Mouse (Mus musculus): ENCODE results near the gene Lrch1. TPM values are rescaled to one million over a fixed set of nuclear protein-coding genes. Genes with fewer than 3 reads are reported as not detected.
A peak's percentile ranks its signal among the peaks of the same experiment; 100 is the strongest.

Gene Lrch1
- polyA plus RNA-seq, 1 experiment from 2014 or later: 6.5 TPM

DNA sequence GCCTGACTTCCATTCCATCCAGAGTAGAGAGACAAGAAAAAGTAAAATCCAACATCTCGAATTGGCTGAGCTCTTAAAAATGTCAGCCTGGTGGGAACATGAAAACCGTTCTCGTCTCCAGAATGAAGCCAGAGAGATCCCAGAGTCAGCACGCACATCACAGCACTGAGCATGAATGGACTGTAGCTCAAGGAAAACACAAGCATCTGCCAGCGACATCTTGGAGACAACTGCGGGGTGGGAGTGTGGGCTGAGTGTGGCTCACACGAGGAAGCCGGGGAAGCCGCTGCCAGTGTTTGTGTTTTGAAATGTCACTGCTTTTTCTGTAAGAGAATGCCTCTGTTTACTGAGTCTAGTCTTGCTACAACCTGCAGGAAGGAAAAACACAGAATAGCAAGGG lies 32.7 kb downstream of the Lrch1 start:
- Histone ChIP-seq H3K4me3 (no peak overlapping the region), H3K36me3 (replicated peaks) (no peaks in the 10 kb centered on the region), H3K27ac (no peak overlapping the region), H3K9me3 (no peaks in the 10 kb centered on the region), H3K27me3 (ENCODE audit: poor library complexity, severe bottlenecking) (no peaks in the 10 kb centered on the region), H3K4me1 (peaks cover 12% of the 10 kb centered on the region)
- 85% methylated on average over 9 of the region's 9 CpGs for WGBS
- no peak for DNase-seq (ENCODE audit: extremely low spot score, low spot score)

DNA sequence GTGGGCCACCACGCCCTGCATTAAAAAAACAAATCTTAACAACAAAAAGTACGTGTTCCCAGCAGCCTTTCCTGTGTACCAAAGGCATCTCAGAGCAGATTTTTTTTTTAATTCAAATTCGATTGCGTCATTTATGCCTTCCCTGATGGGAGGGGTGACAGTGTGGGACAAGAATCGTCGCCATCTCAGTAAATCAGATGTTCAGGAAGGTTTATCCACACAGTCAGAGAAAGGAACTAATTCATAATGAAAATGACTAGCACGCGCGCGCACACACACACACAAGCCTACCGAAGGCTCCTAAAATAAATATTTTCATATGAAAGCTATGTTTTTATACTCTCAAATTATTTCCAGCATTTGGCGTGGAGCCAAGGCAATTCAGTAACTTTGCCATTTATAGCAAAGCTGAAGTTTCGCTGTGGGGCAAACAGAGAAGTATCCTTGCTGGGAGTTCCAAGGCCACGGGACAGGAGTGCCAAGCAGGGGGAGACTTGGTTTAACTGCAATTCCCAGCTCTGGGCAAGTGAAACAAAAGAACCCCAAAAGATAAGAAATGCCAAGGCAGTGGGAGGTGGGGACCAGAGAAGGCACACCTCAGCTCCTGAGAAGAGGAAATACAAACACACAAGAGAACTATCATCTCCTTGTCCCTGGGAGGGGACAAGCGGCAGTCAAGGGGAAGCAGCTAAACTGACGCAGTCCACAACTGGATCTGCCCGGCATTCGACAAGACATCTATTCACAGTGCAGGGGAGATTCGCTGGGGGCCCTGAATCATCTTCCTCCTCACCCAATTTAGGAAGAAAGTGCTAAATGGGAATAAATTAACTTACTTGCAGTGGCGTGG lies 34.1 kb downstream of the Lrch1 start:
- H3K9me3 ChIP-seq: no peaks in the 10 kb centered on the region
- H3K4me1 ChIP-seq: peaks cover 12% of the 10 kb centered on the region
- no peaks in the 10 kb centered on the region for H3K36me3 ChIP-seq (replicated peaks)
- H3K27me3 ChIP-seq (ENCODE audit: poor library complexity, severe bottlenecking): no peaks in the 10 kb centered on the region
- no peak for DNase-seq (ENCODE audit: extremely low spot score, low spot score)
- 90% methylated on average over 20 of the region's 20 CpGs for WGBS
- H3K4me3 ChIP-seq: no peak overlapping the region
- H3K27ac ChIP-seq: no peak overlapping the region

DNA sequence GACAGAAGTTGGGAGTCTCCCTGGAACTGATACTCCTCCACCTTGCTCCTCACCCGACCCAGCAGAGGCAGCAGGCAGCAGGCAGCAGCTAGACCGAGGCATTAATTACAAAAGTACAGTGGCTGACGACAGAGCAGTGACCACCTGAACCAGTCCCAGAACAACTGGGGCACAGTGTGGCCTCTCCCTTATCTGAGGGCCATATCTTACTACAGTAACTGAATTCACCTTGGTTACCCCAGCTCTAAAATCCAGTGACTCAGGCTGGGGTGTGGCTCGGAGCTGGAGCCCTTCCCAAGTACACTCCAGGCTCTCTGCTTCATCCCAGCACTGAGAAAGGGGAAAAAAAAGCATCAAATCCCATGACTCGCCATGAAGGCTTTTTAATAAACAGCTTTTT lies 37.3 kb downstream of the Lrch1 start:
- no peak overlapping the region for H3K4me3 ChIP-seq

DNA sequence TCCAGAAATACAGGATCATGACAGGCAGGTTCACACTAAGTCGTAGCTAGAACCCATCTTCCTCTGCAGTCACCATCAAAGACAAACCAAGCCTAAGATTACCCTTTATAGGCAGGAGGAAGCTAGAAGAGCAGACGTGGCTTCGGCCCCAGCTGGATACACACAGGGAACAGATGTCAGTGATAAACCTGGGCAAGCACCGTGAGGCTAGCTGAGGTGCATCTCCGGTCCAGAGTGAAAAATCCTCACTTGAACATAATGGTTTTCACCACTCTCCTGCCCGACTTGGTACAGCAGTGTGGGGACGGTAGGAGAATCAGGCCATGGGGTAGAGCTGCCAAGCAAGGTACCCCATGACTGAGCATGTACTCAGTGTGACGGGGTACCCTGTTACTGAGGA lies 38.7 kb downstream of the Lrch1 start:
- no peak for DNase-seq (ENCODE audit: extremely low spot score, low spot score)
- WGBS: 87% methylated on average over 8 of the region's 8 CpGs

More for the DNA sequence above, 37.3 kb downstream of the Lrch1 start:
- Histone ChIP-seq H3K4me1 (peaks cover 4% of the 10 kb centered on the region; the same call in 1 of the 2 replicates), H3K36me3 (replicated peaks) (no peaks in the 10 kb centered on the region), H3K27ac (no peak overlapping the region), H3K9me3 (no peaks in the 10 kb centered on the region), H3K27me3 (ENCODE audit: poor library complexity, severe bottlenecking) (no peaks in the 10 kb centered on the region)
- 76% methylated on average over 5 of the region's 5 CpGs for WGBS
- no peak for DNase-seq (ENCODE audit: extremely low spot score, low spot score)

DNA sequence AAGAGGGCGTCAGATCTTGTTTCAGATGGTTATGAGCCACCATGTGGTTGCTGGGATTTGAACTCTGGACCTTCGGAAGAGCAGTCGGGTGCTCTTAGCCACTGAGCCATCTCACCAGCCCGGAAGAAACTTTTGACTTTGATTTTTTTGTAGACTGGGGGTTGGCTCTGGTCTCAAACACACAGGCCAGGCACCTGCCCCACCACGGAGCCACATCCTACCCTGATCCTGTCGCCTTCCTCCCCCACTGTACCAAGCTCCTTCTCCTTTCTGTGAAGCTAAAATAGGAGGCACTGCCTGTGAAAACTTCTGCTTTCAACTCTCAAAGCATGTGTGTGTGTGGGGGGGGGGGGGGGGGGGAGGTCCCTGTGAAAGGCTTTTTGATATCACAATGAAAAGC lies 39.4 kb downstream of the Lrch1 start:
- H3K36me3 ChIP-seq (replicated peaks): no peaks in the 10 kb centered on the region
- H3K4me3 ChIP-seq: no peak overlapping the region
- WGBS: 91% methylated on average over 6 of the region's 6 CpGs
- DNase-seq (ENCODE audit: extremely low spot score, low spot score): no peak
- H3K9me3 ChIP-seq: no peaks in the 10 kb centered on the region
- H3K27ac ChIP-seq: no peak overlapping the region
- H3K4me1 ChIP-seq: peaks cover 4% of the 10 kb centered on the region; the same call in 1 of the 2 replicates
- H3K27me3 ChIP-seq (ENCODE audit: poor library complexity, severe bottlenecking): no peaks in the 10 kb centered on the region

More for the DNA sequence above, 38.7 kb downstream of the Lrch1 start:
- 0 out of 2 replicates have a peak overlapping the region, but pooled peaks have one; percentile 20 for H3K27ac ChIP-seq
- H3K4me3 ChIP-seq: no peak overlapping the region
- peaks cover 4% of the 10 kb centered on the region; the same call in 1 of the 2 replicates for H3K4me1 ChIP-seq
- no peaks in the 10 kb centered on the region for H3K27me3 ChIP-seq (ENCODE audit: poor library complexity, severe bottlenecking)
- H3K9me3 ChIP-seq: no peaks in the 10 kb centered on the region
- no peaks in the 10 kb centered on the region for H3K36me3 ChIP-seq (replicated peaks)

DNA sequence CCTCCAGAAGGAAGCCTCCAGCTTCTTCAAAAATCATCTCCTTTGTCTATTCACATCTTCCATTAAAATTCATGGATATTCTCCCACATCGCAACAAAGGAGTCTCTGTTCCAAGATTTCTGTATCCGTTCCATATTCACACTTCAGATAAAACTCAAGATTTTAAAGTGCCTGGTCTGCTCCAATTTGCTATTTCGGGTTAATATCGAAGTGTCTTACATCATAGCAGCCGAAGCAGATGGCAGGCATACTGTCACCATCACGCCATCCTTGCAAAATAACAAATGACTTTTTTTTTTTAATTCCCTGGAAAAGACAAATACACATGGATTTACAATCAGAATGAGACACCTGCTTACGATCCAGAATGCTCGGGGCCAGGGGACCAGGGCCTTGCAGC lies 40.0 kb downstream of the Lrch1 start:
- peaks cover 4% of the 10 kb centered on the region; the same call in 1 of the 2 replicates for H3K4me1 ChIP-seq
- no peaks in the 10 kb centered on the region for H3K27me3 ChIP-seq (ENCODE audit: poor library complexity, severe bottlenecking)
- H3K36me3 ChIP-seq (replicated peaks): no peaks in the 10 kb centered on the region
- 94% methylated on average over 8 of the region's 8 CpGs for WGBS
- H3K27ac ChIP-seq: no peak overlapping the region
- no peak for DNase-seq (ENCODE audit: extremely low spot score, low spot score)
- no peaks in the 10 kb centered on the region for H3K9me3 ChIP-seq
- no peak overlapping the region for H3K4me3 ChIP-seq

DNA sequence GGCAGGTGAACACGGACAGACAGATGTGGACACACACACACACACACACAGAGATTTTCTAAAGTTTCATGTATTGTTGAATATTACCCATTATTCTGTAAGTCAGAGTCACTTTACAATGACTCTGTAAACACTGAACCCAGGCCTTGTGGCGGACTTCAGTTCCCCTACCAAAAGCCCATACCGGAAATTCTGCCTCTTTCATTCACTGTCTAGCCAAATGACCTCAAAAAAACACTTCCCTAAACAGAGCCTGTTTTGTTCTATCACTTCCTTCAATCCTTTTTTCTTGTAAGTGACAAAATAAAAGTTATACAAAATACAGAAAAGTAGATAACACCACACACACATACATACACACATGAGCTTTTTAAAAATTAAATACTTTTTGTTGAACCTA lies 41.7 kb downstream of the Lrch1 start:
- 93% methylated on average over 3 of the region's 3 CpGs for WGBS
- no peaks in the 10 kb centered on the region for H3K36me3 ChIP-seq (replicated peaks)
- H3K4me3 ChIP-seq: no peak overlapping the region
- H3K9me3 ChIP-seq: no peaks in the 10 kb centered on the region
- no peak overlapping the region for H3K27ac ChIP-seq
- peaks cover 4% of the 10 kb centered on the region; the same call in 1 of the 2 replicates for H3K4me1 ChIP-seq
- H3K27me3 ChIP-seq (ENCODE audit: poor library complexity, severe bottlenecking): no peaks in the 10 kb centered on the region
- DNase-seq (ENCODE audit: extremely low spot score, low spot score): no peak

DNA sequence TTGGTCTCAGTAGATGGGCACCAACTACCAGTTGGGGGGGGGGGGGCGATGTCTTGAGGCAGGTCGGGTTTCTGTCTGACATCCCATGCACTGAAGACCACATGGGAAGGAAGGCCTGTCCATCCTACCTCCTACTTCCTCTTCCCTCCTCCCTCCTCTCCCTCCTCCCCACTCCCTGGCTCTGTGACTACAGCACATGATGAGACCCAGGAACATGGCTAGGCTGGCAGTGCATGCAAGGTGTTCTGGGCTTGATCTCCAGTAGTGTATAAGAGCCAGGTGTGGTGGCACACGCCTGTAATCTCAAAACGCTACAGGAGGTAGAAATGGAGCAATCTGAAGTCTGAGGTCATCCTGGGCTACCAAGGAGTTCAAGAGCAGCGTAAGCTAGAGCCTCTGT lies 43.2 kb downstream of the Lrch1 start:
- DNase-seq (ENCODE audit: extremely low spot score, low spot score): no peak
- Histone ChIP-seq H3K27me3 (ENCODE audit: poor library complexity, severe bottlenecking) (no peaks in the 10 kb centered on the region), H3K36me3 (replicated peaks) (no peaks in the 10 kb centered on the region), H3K27ac (no peak overlapping the region), H3K9me3 (no peaks in the 10 kb centered on the region), H3K4me1 (peaks cover 7% of the 10 kb centered on the region), H3K4me3 (no peak overlapping the region)
- WGBS: 89% methylated on average over 5 of the region's 5 CpGs

DNA sequence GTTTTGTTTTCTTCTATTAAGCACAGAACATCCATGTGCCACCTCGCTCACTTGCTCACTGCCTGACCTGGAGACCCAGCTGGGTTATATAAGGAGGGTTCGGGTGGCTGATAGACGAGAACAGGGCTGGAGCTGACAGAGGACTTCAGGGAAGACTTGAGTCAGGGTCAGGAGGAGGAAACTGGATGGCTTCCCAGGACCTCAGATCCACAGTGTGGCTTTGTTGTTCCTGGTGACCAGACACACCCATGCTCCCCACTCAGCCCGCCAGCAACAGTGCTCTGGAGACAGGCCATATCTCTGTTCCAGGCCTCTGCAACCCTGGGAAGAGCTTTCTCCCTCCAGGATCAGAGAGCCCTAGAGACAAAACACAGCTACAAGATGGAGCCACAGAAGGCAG lies 44.6 kb downstream of the Lrch1 start:
- H3K4me1 ChIP-seq: peaks cover 7% of the 10 kb centered on the region
- WGBS: 84% methylated on average over 4 of the region's 4 CpGs
- no peak for DNase-seq (ENCODE audit: extremely low spot score, low spot score)
- no peak overlapping the region for H3K4me3 ChIP-seq
- H3K27ac ChIP-seq: no peak overlapping the region
- no peaks in the 10 kb centered on the region for H3K9me3 ChIP-seq
- no peaks in the 10 kb centered on the region for H3K36me3 ChIP-seq (replicated peaks)
- no peaks in the 10 kb centered on the region for H3K27me3 ChIP-seq (ENCODE audit: poor library complexity, severe bottlenecking)

DNA sequence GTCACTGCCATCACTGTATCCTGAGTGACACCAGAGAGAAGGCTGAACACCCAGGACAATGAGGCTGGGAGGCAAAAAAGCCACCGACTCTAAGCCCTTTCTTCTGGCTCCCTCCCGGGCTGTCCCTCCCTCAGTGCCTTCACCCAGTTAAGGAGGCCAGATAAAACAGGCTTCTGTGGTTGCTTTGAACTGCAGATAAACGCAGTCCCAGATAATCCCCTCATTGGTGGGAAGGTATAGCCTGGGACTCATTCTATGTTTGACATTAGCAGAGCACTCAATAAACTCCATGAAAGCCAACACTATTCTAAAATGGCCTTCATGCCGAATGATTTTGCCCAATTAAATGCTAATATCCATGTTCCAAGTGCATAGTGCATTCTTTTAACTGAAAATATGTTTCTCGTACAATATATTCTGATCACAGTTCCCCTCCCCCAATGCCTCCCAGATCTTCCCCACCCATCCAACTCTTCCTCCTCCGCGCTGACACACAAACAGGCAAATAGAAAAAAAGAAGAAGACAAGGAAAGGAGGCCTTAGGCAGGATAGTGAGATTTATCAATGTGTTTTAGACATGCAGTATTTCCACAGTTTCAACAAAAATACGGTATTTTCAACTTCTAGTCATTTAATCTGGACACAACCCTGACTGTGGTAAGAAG lies 46.8 kb downstream of the Lrch1 start:
- H3K4me3 ChIP-seq: no peak overlapping the region
- H3K4me1 ChIP-seq: peaks cover 7% of the 10 kb centered on the region
- 60% methylated on average over 8 of the region's 8 CpGs for WGBS
- H3K27me3 ChIP-seq (ENCODE audit: poor library complexity, severe bottlenecking): no peaks in the 10 kb centered on the region
- no peaks in the 10 kb centered on the region for H3K9me3 ChIP-seq
- H3K27ac ChIP-seq: peak overlapping the region; percentile 33; the same call in 1 of the 2 replicates
- H3K36me3 ChIP-seq (replicated peaks): no peaks in the 10 kb centered on the region
- DNase-seq (ENCODE audit: extremely low spot score, low spot score): no peak

DNA sequence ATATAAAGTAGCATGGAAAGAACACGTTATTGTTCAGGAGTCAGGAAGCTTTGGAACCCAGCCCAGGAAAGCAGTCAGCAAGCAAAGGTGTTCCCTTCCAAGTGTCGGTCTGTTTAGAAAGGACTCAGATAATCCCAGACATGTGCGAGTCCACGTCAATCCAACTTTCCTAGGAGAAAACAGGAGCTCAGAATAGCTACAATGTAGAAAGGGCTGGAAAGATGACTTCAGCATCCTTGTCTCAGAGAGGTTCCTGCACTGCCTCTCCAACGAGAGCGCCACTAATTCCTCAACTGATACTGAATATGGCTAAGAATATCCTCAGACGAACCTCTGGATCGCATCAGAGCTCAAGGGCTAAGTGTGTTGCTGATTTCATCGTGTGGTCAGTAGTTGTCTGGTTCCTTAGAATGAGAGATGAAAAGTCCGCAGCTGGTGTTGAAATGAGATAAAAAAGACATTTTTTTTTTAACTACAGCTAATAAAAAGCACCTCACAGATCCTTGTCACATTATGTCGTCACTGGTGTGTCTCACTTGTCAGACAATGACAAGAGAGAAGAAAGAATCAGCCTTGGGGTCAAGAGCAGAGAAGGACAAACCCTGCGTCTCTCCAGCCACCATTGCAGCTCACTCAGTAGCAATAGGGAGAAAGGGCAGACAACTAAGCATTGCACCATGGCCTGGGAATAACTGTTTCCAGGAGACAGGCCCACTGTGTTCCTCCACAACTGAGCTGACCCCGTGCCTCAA lies 47.5 kb downstream of the Lrch1 start:
- H3K4me3 ChIP-seq: no peak overlapping the region
- H3K27me3 ChIP-seq (ENCODE audit: poor library complexity, severe bottlenecking): no peaks in the 10 kb centered on the region
- no peak for DNase-seq (ENCODE audit: extremely low spot score, low spot score)
- no peaks in the 10 kb centered on the region for H3K9me3 ChIP-seq
- no peaks in the 10 kb centered on the region for H3K36me3 ChIP-seq (replicated peaks)
- peak overlapping the region; percentile 33; the same call in 1 of the 2 replicates for H3K27ac ChIP-seq
- peaks cover 7% of the 10 kb centered on the region for H3K4me1 ChIP-seq
- WGBS: 76% methylated on average over 13 of the region's 13 CpGs

DNA sequence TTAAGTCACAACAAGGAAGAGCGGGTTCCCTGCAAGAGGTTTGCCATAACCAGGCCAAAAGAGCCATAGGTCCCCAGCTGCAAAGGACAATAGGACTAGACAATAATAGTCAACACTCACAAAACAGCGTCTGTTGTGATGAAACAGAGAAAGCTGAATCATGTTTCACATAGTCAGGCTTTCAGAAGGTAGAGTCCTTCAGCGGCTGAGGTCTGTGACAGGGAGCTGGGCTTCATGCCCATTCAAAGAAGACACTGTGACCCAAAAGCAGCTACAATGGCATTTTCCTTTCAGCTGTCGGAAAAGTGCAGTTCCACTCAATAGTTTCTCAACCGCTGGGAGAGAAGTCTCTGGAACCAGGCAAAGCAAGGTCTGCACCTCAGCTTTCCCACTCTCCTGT lies 48.7 kb downstream of the Lrch1 start:
- H3K4me3 ChIP-seq: no peak overlapping the region
- peaks cover 7% of the 10 kb centered on the region for H3K4me1 ChIP-seq
- no peak overlapping the region for H3K27ac ChIP-seq
- H3K27me3 ChIP-seq (ENCODE audit: poor library complexity, severe bottlenecking): no peaks in the 10 kb centered on the region
- 91% methylated on average over 5 of the region's 5 CpGs for WGBS
- DNase-seq (ENCODE audit: extremely low spot score, low spot score): no peak
- no peaks in the 10 kb centered on the region for H3K9me3 ChIP-seq
- no peaks in the 10 kb centered on the region for H3K36me3 ChIP-seq (replicated peaks)

Measured in forebrain, embryonic 10.5 days (tissue).